Mouse (Mus musculus) limb, embryonic 14.5 days (tissue): ENCODE measurements around the gene Sh2b1. TPM values are rescaled to one million over a fixed set of nuclear protein-coding genes. Genes with fewer than 3 reads are reported as not detected.
"Not testable (repeated sequence)": the region's sequence is repeated elsewhere in the genome, so short reads cannot be mapped to it uniquely, and the experiment has no call there.

Source experiments
- ATAC-seq: fragments of 200-750 bp; cut with Nextera tagmentation; 2 replicates; pipeline ENCODE4 v1.8.0; 2017; ENCODE audit warnings: low read depth, moderate number of reproducible peaks, moderate TSS enrichment; ENCODE audit not compliant: low FRiP score
- DNase-seq: peaks from one replicate; pipeline ENCODE4 v3.0.0-alpha.2; 2015; ENCODE audit warnings: low spot score
- H3K27ac ChIP-seq: fragments of 300-500 bp; sonication (generic); replicated peaks from 2 replicates; pipeline ENCODE4 v1.5.1; 2014; ENCODE audit warnings: low read depth, mild to moderate bottlenecking, low read length, moderate library complexity, mixed read lengths
- H3K27me3 ChIP-seq: fragments of 300-500 bp; sonication (generic); 2 replicates; pipeline ENCODE4 v1.6.1; 2014; ENCODE audit warnings: low read length, mixed read lengths; ENCODE audit not compliant: control insufficient read depth, insufficient read depth
- H3K36me3 ChIP-seq: fragments of 300-500 bp; sonication (generic); 2 replicates; pipeline ENCODE4 v1.6.1; 2014; ENCODE audit warnings: mild to moderate bottlenecking, low read length, moderate library complexity, mixed read lengths; ENCODE audit not compliant: control insufficient read depth, insufficient read depth
- H3K4me1 ChIP-seq: fragments of 300-500 bp; sonication (generic); 2 replicates; pipeline ENCODE4 v1.6.1; 2014; ENCODE audit warnings: antibody characterized with exemption, low read length, mixed read lengths; ENCODE audit not compliant: control insufficient read depth, insufficient read depth
- H3K4me2 ChIP-seq: fragments of 300-500 bp; sonication (generic); replicated peaks from 2 replicates; pipeline ENCODE4 v1.6.1; 2014; ENCODE audit warnings: low read depth, mild to moderate bottlenecking, low read length, moderate library complexity; ENCODE audit not compliant: severe bottlenecking
- H3K4me3 ChIP-seq: fragments of 300-500 bp; sonication (generic); replicated peaks from 2 replicates; pipeline ENCODE4 v1.5.1; 2014; ENCODE audit warnings: low read length
- H3K9ac ChIP-seq: fragments of 300-500 bp; sonication (generic); 2 replicates; pipeline ENCODE4 v1.6.1; 2014; ENCODE audit warnings: mild to moderate bottlenecking, low read depth, low read length, moderate library complexity; ENCODE audit not compliant: severe bottlenecking
- H3K9me3 ChIP-seq: fragments of 300-500 bp; sonication (generic); 2 replicates; pipeline ENCODE4 v1.6.1; 2016; ENCODE audit warnings: low read length; ENCODE audit not compliant: control insufficient read depth
- POLR2A ChIP-seq: fragments of 200-500 bp; IDR thresholded peaks from 2 replicates; pipeline ENCODE4 v1.8.0; 2012; ENCODE audit warnings: inconsistent platforms, mild to moderate bottlenecking, moderate library complexity, borderline replicate concordance; ENCODE audit not compliant: insufficient read depth, insufficient read length; ENCODE audit errors: extremely low read depth
- WGBS: fragments of 180-500 bp; shearing (Covaris S2); extraction: QIAGEN DNeasy Blood & Tissue Kit; methylation state at CpG from one replicate; pipeline ENCODE4 v1.1.7; 2014; 5-methylcytosine and 5-hydroxymethylcytosine counted together
- polyA plus RNA-seq, 2 experiments: library from polyadenylated mRNA; depleted of rRNA in 1 of 2; stranded (reverse) in 1 of 2; unstranded in 1 of 2; fragments of >200 nt; fragmentation: Nextera tagmentation in 1 of 2; extraction: Ambion mirVana in 1 of 2; gene quantifications; 2 replicates each; pipeline versions ENCODE4 v1.2.1 to v1.2.3; 2012 to 2014

The Sh2b1 gene
- polyA plus RNA-seq, 2 experiments, result 50.2 to 83.3 TPM

GRCm38 (mm10) chr7:126491005-126491404, 15.8 kb upstream of the Sh2b1 start:
- Histone ChIP-seq H3K27me3 (no peaks in the 10 kb centered on the region), H3K4me3 (no peak overlapping the region), H3K27ac (no peak overlapping the region), H3K4me2 (no peak overlapping the region), H3K36me3 (peaks cover 66% of the 10 kb centered on the region), H3K9ac (no peak overlapping the region), H3K4me1 (0 out of 2 replicates have a peak, but pooled peaks cover 4% of the 10 kb centered on the region), H3K9me3 (no peaks in the 10 kb centered on the region)
- TF ChIP-seq POLR2A, result no peak
- WGBS, result 76% methylated on average over 1 of the region's 1 CpGs
- DNase-seq, result no peak
- no peak for ATAC-seq

GRCm38 (mm10) chr7:126487617-126488385, 12.6 kb upstream of the Sh2b1 start:
- not testable (repeated sequence) for H3K4me1 ChIP-seq, H3K27ac ChIP-seq, ATAC-seq, DNase-seq, H3K27me3 ChIP-seq, H3K9me3 ChIP-seq
- Histone ChIP-seq H3K9ac (peak overlapping the region; percentile 66), H3K4me3 (peak overlapping the region; percentile 62), H3K4me2 (peak overlapping the region; percentile 82), H3K36me3 (peaks cover 34% of the 10 kb centered on the region)
- WGBS, result 23% methylated on average over 20 of the region's 25 CpGs

GRCm38 (mm10) chr7:126487052-126487483, 11.8 kb upstream of the Sh2b1 start, which contains the start of gene Tufm:
Gene Tufm (plus strand): TSS chr7:126487361.
- Histone ChIP-seq H3K4me2 (peak within 1 kb of the TSS; percentile 82), H3K4me1 (peaks cover 7% of the 10 kb centered on the region; the same call in 1 of the 2 replicates), H3K9me3 (no peaks in the 10 kb centered on the region), H3K4me3 (peak within 1 kb of the TSS; percentile 62), H3K9ac (peak within 1 kb of the TSS; percentile 66), H3K36me3 (peaks cover 27% of the 10 kb centered on the region), H3K27me3 (no peaks in the 10 kb centered on the region), H3K27ac (peak within 1 kb of the TSS; percentile 84)
- under 1% methylated on average over 32 of the region's 32 CpGs for WGBS
- TF ChIP-seq POLR2A, result no peak; the same call in 1 of the 2 replicates
- ATAC-seq, result peak; percentile 93
- DNase-seq, result peak; percentile 98

GRCm38 (mm10) chr7:126482392-126482871, 7.2 kb upstream of the Sh2b1 start:
- Histone ChIP-seq H3K4me3 (peak overlapping the region; percentile 31), H3K4me1 (peaks cover 3% of the 10 kb centered on the region; the same call in 1 of the 2 replicates), H3K27ac (peak overlapping the region; percentile 26; the same call in 1 of the 2 replicates), H3K27me3 (no peaks in the 10 kb centered on the region), H3K9ac (peak overlapping the region; percentile 50), H3K36me3 (no peaks in the 10 kb centered on the region), H3K4me2 (peak overlapping the region; percentile 58), H3K9me3 (no peaks in the 10 kb centered on the region)
- peak; percentile 81 for DNase-seq
- peak; percentile 70 for ATAC-seq
- under 1% methylated on average over 23 of the region's 23 CpGs for WGBS
- no peak; the same call in 1 of the 2 replicates for TF ChIP-seq POLR2A

- 26% methylated on average over 5 of the region's 5 CpGs for WGBS
- no peak for DNase-seq
Observed at GRCm38 (mm10) chr7:126481699-126482098, 6.5 kb upstream of the Sh2b1 start.

More at GRCm38 (mm10) chr7:126481699-126482098, 6.5 kb upstream of the Sh2b1 start:
- TF ChIP-seq POLR2A, result no peak
- no peaks in the 10 kb centered on the region for H3K36me3 ChIP-seq
- H3K9ac ChIP-seq, result no peak overlapping the region
- H3K4me1 ChIP-seq, result peaks cover 3% of the 10 kb centered on the region; the same call in 1 of the 2 replicates
- no peaks in the 10 kb centered on the region for H3K9me3 ChIP-seq
- no peak overlapping the region for H3K4me2 ChIP-seq
- no peak for ATAC-seq
- no peak overlapping the region for H3K4me3 ChIP-seq
- no peak overlapping the region for H3K27ac ChIP-seq
- no peaks in the 10 kb centered on the region for H3K27me3 ChIP-seq
